Mouse (Mus musculus) spleen, adult 2 months (tissue): ENCODE measurements around the gene Pde4d. TPM values are rescaled to one million over a fixed set of nuclear protein-coding genes. Genes with fewer than 3 reads are reported as not detected.
A peak's percentile ranks its signal among the peaks of the same experiment; 100 is the strongest.

ENCODE experiments used
- DNase-seq, 2 experiments: peaks; one replicate each; pipeline versions ENCODE4 v3.0.0 to v3.0.0-alpha.2; 2012 to 2021; ENCODE audit warnings: low spot score in 2 of 2, low read depth in 1 of 2
- H3K27ac ChIP-seq: fragments of 200-500 bp; 2 replicates; pipeline ENCODE4 v1.5.1; 2012; ENCODE audit warnings: low read length, inconsistent platforms; ENCODE audit not compliant: insufficient read depth
- H3K27me3 ChIP-seq: fragments of 200-500 bp; 2 replicates; pipeline ENCODE4 v1.6.1; 2012; ENCODE audit warnings: mild to moderate bottlenecking, moderate library complexity, low read length, inconsistent platforms; ENCODE audit not compliant: control insufficient read depth, insufficient read depth
- H3K36me3 ChIP-seq: fragments of 200-500 bp; 2 replicates; pipeline ENCODE4 v1.6.1; 2012; ENCODE audit warnings: mild to moderate bottlenecking, low read length, inconsistent platforms; ENCODE audit not compliant: control insufficient read depth, insufficient read depth
- H3K4me1 ChIP-seq: fragments of 200-500 bp; 2 replicates; pipeline ENCODE4 v1.6.1; 2011; ENCODE audit warnings: inconsistent platforms; ENCODE audit not compliant: control insufficient read depth, insufficient read depth, insufficient read length
- H3K4me3 ChIP-seq: fragments of 200-500 bp; 2 replicates; pipeline ENCODE4 v1.5.1; 2011; ENCODE audit warnings: mild to moderate bottlenecking, inconsistent platforms; ENCODE audit not compliant: insufficient read depth, insufficient read length; ENCODE audit errors: extremely low read depth
- CTCF ChIP-seq: fragments of 200-500 bp; IDR thresholded peaks from 2 replicates; pipeline ENCODE4 v1.5.1; 2011; ENCODE audit warnings: mild to moderate bottlenecking, inconsistent platforms; ENCODE audit not compliant: insufficient read depth, insufficient read length, insufficient replicate concordance; ENCODE audit errors: extremely low read depth
- POLR2A ChIP-seq: fragments of 200-500 bp; IDR thresholded peaks from 2 replicates; pipeline ENCODE4 v1.6.1; 2011; ENCODE audit warnings: low read depth, low read length, inconsistent platforms
- WGBS: fragments of 180-500 bp; shearing (Covaris S2); methylation state at CpG from one replicate; pipeline ENCODE4 v1.1.7; 2018; 5-methylcytosine and 5-hydroxymethylcytosine counted together
- polyA plus RNA-seq: library from polyadenylated mRNA; depleted of rRNA; stranded (reverse); fragments of >200 nt; gene quantifications from 2 replicates; pipeline ENCODE4 v1.2.3, GENCODE M21; 2012

Gene Pde4d
- polyA plus RNA-seq, 1 experiment = 4.8 TPM

GRCm38 (mm10) chr13:109318434-109318998, 868.8 kb downstream of the Pde4d start:
- Histone ChIP-seq H3K27me3 (no peaks in the 10 kb centered on the region), H3K36me3 (no peaks in the 10 kb centered on the region), H3K27ac (no peak overlapping the region), H3K4me1 (no peaks in the 10 kb centered on the region), H3K4me3 (no peak overlapping the region)
- DNase-seq = no peak
- TF ChIP-seq POLR2A (no peak), CTCF (no peak)
- WGBS = 81% methylated on average over 3 of the region's 3 CpGs

- Histone ChIP-seq H3K36me3 (no peaks in the 10 kb centered on the region), H3K27me3 (no peaks in the 10 kb centered on the region), H3K4me3 (no peak overlapping the region), H3K4me1 (no peaks in the 10 kb centered on the region), H3K27ac (no peak overlapping the region)
- WGBS = 43% methylated on average over 5 of the region's 5 CpGs
- DNase-seq = no peak
- TF ChIP-seq POLR2A (no peak), CTCF (no peak)
Measured at GRCm38 (mm10) chr13:109326061-109326460, 876.3 kb downstream of the Pde4d start.

DNA sequence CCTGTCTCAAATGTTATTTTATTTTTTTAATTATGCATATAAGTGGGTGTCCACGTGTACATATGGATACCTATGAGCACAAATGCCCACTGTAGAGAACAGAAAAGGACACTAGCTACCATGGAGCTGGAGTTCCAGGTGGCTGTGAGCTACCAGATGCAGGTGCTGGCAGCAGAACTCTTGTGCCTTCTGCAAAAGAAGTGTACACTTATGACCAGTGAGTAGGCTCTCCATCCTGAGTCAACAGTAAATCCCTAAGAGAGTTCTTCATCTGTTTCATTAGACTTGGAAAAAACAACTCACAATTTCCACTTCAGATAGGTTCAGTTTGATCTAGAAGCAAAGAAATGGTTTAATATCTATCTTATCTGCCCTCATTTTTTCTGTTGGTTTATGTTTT, 881.8 kb downstream of the Pde4d start:
- WGBS = 51% methylated on average over 1 of the region's 1 CpGs
- Histone ChIP-seq H3K27me3 (no peaks in the 10 kb centered on the region), H3K4me1 (no peaks in the 10 kb centered on the region), H3K27ac (no peak overlapping the region), H3K36me3 (no peaks in the 10 kb centered on the region), H3K4me3 (no peak overlapping the region)
- no peak for DNase-seq
- TF ChIP-seq POLR2A = no peak
- no peak for TF ChIP-seq CTCF

DNA sequence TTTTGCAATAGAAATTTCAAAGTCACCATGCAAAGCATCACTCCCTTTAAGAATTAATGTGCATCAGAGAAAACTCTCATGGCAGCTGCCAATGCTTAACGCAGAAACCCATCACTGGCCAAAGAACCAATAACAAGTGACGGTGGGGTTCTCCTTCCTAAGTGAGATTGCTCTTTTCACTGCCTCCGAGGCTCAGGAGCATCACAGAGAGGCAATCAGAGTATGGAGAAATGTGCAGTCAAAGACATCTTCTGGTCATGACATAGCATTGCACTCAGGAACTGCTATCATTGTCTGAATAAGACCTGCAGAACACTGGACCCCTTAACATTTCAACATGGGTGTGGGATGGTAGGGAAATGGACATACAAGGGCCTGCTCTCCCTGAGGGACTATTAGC, 892.2 kb downstream of the Pde4d start:
- Histone ChIP-seq H3K27ac (no peak overlapping the region), H3K4me1 (no peaks in the 10 kb centered on the region), H3K27me3 (no peaks in the 10 kb centered on the region), H3K4me3 (no peak overlapping the region), H3K36me3 (no peaks in the 10 kb centered on the region)
- WGBS = 59% methylated on average over 3 of the region's 3 CpGs
- no peak for DNase-seq
- no peak for TF ChIP-seq POLR2A
- no peak for TF ChIP-seq CTCF

DNA sequence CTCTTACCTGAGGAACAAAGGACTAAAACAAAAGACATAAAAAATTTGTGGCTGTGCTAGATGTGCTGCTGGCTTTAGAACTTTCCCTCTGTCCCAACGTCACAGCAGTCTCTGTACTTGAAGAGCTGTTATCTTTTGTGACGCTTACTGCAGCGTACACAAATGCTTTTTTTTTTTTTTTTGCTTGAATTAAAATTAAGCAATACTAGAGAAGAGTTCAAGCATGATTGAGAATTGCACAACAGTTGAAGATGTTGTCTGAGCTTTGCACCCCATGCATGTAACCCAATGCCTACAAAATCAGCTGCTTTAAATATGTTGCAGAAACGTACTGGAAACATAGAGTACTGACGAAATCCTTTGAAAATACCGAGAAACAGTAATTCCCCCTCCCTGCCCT, 892.7 kb downstream of the Pde4d start:
- no peak for DNase-seq
- WGBS = 75% methylated on average over 6 of the region's 6 CpGs

DNA sequence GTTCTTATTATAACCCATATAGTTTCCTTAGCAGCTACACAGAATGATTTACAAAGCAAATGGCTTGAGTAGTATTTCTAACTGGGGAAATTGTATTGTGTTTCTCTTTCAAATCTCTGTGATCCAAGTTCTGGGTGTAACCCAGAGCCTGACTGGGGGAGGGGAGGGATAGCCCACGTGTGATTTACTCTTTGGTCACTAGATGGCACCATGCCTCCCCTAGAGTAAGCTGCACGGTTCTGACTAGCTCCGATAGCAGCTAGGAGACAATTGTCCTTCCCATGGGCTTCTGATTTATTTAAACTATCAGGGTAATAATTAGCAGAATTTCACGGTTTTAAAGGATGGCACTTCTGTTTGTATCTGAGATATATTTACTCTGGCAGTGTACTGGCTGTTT, 893.8 kb downstream of the Pde4d start:
- 8% methylated on average over 4 of the region's 4 CpGs for WGBS

More for the DNA sequence above, 892.7 kb downstream of the Pde4d start:
- no peaks in the 10 kb centered on the region for H3K4me1 ChIP-seq
- TF ChIP-seq CTCF (no peak), POLR2A (no peak)
- no peaks in the 10 kb centered on the region for H3K27me3 ChIP-seq
- H3K36me3 ChIP-seq = no peaks in the 10 kb centered on the region
- H3K27ac ChIP-seq = no peak overlapping the region
- no peak overlapping the region for H3K4me3 ChIP-seq

DNA sequence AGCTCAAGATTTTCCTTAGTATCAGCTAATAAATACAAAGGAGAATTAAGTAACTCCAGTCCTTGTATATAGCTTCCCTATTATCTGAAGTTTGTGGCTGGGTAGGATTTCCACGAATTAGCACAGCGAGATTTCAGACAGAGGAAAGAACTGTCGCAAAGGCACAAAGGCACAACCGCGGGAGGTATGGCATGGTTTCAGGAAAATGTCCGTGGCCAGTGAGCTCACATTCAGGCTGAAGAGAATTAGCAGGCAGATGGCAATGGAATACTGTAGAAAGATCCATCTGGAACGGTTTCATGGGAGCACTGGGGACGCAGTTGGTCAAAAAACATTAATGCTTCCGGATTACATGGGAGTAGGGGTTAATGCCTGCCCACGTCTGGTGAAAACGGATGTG, 898.0 kb downstream of the Pde4d start:
- DNase-seq = no peak
- 79% methylated on average over 11 of the region's 11 CpGs for WGBS
- Histone ChIP-seq H3K4me1 (no peaks in the 10 kb centered on the region), H3K4me3 (no peak overlapping the region), H3K27me3 (no peaks in the 10 kb centered on the region), H3K27ac (no peak overlapping the region), H3K36me3 (no peaks in the 10 kb centered on the region)
- TF ChIP-seq CTCF (no peak), POLR2A (no peak)

More for the DNA sequence above, 893.8 kb downstream of the Pde4d start:
- no peaks in the 10 kb centered on the region for H3K36me3 ChIP-seq
- no peaks in the 10 kb centered on the region for H3K4me1 ChIP-seq
- no peak overlapping the region for H3K4me3 ChIP-seq
- DNase-seq = peak; percentile 15 to 41
- no peak overlapping the region for H3K27ac ChIP-seq
- no peaks in the 10 kb centered on the region for H3K27me3 ChIP-seq
- peak; percentile 67; the same call in 1 of the 2 replicates for TF ChIP-seq CTCF
- no peak for TF ChIP-seq POLR2A

- Histone ChIP-seq H3K4me3 (no peak overlapping the region), H3K27me3 (no peaks in the 10 kb centered on the region), H3K4me1 (no peaks in the 10 kb centered on the region), H3K27ac (no peak overlapping the region), H3K36me3 (no peaks in the 10 kb centered on the region)
- TF ChIP-seq POLR2A (no peak), CTCF (no peak)
- WGBS = 89% methylated on average over 6 of the region's 6 CpGs
- no peak for DNase-seq
Measured at GRCm38 (mm10) chr13:109348316-109348715, 898.6 kb downstream of the Pde4d start.
